Mouse (Mus musculus) liver, embryonic 16.5 days (tissue): ENCODE measurements around the gene Ffar2. TPM values are rescaled to one million over a fixed set of nuclear protein-coding genes. Genes with fewer than 3 reads are reported as not detected.

ENCODE experiments used
- ATAC-seq: fragments of 200-750 bp; cut with Nextera tagmentation; 2 replicates; pipeline ENCODE4 v1.8.0; 2017; ENCODE audit warnings: low read depth, mild to moderate bottlenecking, moderate number of reproducible peaks, moderate library complexity
- H3K27ac ChIP-seq: fragments of 300-500 bp; sonication (generic); 2 replicates; pipeline ENCODE4 v1.5.1; 2014; ENCODE audit warnings: mild to moderate bottlenecking, low read length
- H3K27me3 ChIP-seq: fragments of 300-500 bp; sonication (generic); 2 replicates; pipeline ENCODE4 v1.6.1; 2014; ENCODE audit warnings: low read depth, low read length, mixed read lengths; ENCODE audit not compliant: control insufficient read depth, insufficient read depth
- H3K36me3 ChIP-seq: fragments of 300-500 bp; sonication (generic); 2 replicates; pipeline ENCODE4 v1.6.1; 2014; ENCODE audit warnings: mild to moderate bottlenecking; ENCODE audit not compliant: control insufficient read depth, insufficient read depth
- H3K4me1 ChIP-seq: fragments of 300-500 bp; sonication (generic); 2 replicates; pipeline ENCODE4 v1.6.1; 2014; ENCODE audit warnings: low read depth, low read length, mixed read lengths; ENCODE audit not compliant: control insufficient read depth
- H3K4me2 ChIP-seq: fragments of 300-500 bp; sonication (generic); 2 replicates; pipeline ENCODE4 v1.6.1; 2014; ENCODE audit warnings: low read depth, low read length, mixed read lengths
- H3K4me3 ChIP-seq: fragments of 300-500 bp; sonication (generic); 2 replicates; pipeline ENCODE4 v1.5.1; 2014; ENCODE audit warnings: low read depth, mild to moderate bottlenecking, low read length
- H3K9ac ChIP-seq: fragments of 300-500 bp; sonication (generic); 2 replicates; pipeline ENCODE4 v1.6.1; 2014; ENCODE audit warnings: low read depth, low read length
- H3K9me3 ChIP-seq: fragments of 300-500 bp; sonication (generic); replicated peaks from 2 replicates; pipeline ENCODE4 v1.6.1; 2016; ENCODE audit warnings: low read length; ENCODE audit not compliant: control insufficient read depth
- WGBS: fragments of 180-500 bp; shearing (Covaris S2); extraction: QIAGEN DNeasy Blood & Tissue Kit; methylation state at CpG from one replicate; pipeline ENCODE4 v1.1.7; 2014; ENCODE audit not compliant: insufficient replicate concordance; 5-methylcytosine and 5-hydroxymethylcytosine counted together
- polyA plus RNA-seq: library from polyadenylated mRNA; unstranded; fragments of >200 nt; fragmentation: Nextera tagmentation; extraction: Ambion mirVana; gene quantifications from 2 replicates; pipeline ENCODE4 v1.2.1, GENCODE M21; 2015

Gene Ffar2
- polyA plus RNA-seq, 1 experiment from 2014 or later: 1.1 TPM

DNA sequence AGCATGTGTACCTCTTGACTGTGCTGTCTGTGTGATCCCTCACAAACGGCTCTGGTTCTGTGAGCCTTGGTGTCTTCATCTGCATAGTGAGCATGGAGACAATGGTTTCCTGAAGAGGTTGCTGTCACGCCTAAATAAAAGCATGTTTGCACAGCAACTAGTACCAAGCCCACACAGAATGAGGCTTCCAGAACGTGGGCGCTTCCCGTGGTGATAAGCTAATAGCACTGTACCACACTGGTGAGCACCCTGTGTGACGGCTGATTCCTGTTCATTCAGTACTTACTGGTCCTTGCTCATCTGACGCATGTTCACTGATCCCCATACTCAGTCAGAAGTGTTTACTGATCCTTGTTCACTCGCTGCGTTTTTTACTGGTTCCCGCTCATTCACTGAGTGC is 33.4 kb downstream of the Ffar2 start:
- no peak for ATAC-seq
- no peaks in the 10 kb centered on the region for H3K36me3 ChIP-seq
- no peaks in the 10 kb centered on the region for H3K9me3 ChIP-seq
- no peak overlapping the region for H3K9ac ChIP-seq
- no peak overlapping the region for H3K4me3 ChIP-seq
- WGBS: 62% methylated on average over 10 of the region's 10 CpGs
- H3K27me3 ChIP-seq: no peaks in the 10 kb centered on the region
- no peaks in the 10 kb centered on the region for H3K4me1 ChIP-seq
- no peak overlapping the region for H3K4me2 ChIP-seq
- no peak overlapping the region for H3K27ac ChIP-seq

DNA sequence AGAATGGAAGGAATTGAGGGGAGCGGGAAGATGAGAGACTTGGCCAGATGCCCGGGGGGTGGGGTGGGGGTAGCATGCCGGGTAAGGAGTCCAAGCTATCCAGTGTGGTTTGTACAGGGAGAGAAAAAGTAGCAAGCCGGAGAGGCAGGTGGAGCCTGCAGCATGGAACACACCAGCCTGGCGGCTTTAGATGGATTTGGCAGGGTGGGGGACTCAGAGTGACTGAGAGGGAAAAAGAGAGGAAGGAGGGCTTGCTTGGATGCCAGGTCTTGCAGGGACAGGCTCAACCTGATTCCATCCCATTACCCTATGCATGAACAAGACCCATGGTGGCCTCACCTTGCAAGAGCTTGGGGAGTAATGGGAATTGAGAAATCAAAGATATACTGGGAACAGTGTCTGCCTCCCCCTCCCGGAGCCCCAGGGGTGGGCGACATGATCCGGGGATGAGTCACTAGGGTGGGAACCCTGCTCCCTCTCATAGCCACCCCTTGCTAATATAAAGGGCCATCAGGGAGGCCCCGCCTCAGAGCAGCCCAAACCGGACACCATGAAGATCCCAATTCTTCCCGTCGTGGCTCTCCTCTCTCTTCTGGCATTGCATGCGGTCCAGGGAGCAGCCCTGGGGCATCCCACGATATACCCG is 36.1 kb downstream of the Ffar2 start, which contains the start of gene Krtdap:
Gene Krtdap, plus strand, starts transcription at position 520 of the 646 bp plus-strand sequence.
- no peak within 1 kb of the TSS for H3K4me3 ChIP-seq
- H3K36me3 ChIP-seq: no peaks in the 10 kb centered on the region
- H3K27ac ChIP-seq: no peak within 1 kb of the TSS
- H3K4me1 ChIP-seq: no peaks in the 10 kb centered on the region
- H3K27me3 ChIP-seq: no peaks in the 10 kb centered on the region
- no peak for ATAC-seq
- no peak within 1 kb of the TSS for H3K4me2 ChIP-seq
- no peaks in the 10 kb centered on the region for H3K9me3 ChIP-seq
- 45% methylated on average over 15 of the region's 15 CpGs for WGBS
- H3K9ac ChIP-seq: no peak within 1 kb of the TSS

DNA sequence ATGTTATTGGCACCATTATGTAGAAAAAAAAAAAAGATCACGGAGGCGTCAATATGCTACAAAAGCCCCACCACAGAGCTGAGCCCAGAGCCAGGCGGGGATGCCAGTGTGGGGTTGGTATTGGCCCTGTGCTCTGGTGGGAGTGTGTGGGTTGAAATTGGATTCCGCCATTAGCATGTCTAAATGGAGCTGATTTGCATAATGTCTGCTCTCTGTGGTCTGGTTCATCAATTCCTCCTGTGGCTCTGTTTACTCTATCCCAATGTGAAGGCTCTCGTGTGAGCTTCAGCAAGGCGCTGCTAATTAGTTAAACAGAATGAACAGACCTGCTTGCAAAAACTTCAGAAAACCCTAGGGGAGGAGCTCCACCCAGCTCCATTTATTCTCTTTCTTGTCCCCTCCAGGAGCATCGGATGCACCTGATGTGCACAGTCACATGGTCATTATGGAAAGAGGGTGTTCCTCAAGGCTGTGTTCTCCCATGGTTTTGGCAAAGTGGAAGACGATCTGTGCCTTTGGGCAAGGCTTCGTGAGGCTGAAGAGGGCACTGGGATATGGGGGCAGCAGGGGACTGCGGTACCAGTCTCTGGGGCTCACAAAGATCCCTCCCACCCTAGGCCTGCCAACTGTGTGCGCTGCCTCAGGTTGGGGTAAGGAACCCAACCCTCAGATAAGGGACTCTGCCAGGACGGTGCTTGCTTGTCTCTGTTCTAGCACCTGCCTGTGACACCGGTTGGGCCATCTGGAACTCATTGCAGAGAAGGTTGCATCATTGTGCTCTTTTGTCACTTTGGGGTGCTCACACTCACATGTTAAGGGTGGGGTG is 37.6 kb downstream of the Ffar2 start:
- no peak for ATAC-seq
- H3K4me3 ChIP-seq: no peak overlapping the region
- H3K27ac ChIP-seq: no peak overlapping the region
- H3K36me3 ChIP-seq: no peaks in the 10 kb centered on the region
- H3K4me1 ChIP-seq: no peaks in the 10 kb centered on the region
- no peaks in the 10 kb centered on the region for H3K27me3 ChIP-seq
- no peaks in the 10 kb centered on the region for H3K9me3 ChIP-seq
- WGBS: 60% methylated on average over 13 of the region's 13 CpGs
- no peak overlapping the region for H3K9ac ChIP-seq
- H3K4me2 ChIP-seq: no peak overlapping the region

DNA sequence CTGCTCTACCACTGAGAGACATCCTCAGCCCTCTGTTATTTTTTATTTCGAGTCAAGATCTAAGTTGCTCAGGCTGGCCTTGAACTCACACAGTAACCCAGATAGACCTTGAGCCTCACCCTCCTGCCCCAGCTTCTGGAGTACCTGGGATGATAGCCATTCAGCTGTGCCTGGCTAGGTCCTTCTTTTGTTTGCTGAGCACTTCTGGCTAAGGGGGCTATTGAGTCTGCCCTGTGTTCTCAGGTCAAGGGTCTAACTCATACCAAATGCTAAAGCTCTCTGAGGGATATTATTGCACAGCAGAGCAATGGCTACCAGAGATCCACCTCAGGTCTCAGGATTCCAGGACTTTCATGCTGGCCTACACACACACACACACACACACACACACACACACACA is 38.4 kb downstream of the Ffar2 start:
- no peak overlapping the region for H3K27ac ChIP-seq
- no peaks in the 10 kb centered on the region for H3K27me3 ChIP-seq
- no peak overlapping the region for H3K4me3 ChIP-seq
- no peak for ATAC-seq
- H3K4me2 ChIP-seq: no peak overlapping the region
- H3K36me3 ChIP-seq: no peaks in the 10 kb centered on the region
- H3K4me1 ChIP-seq: no peaks in the 10 kb centered on the region
- 52% methylated on average over 1 of the region's 1 CpGs for WGBS
- no peak overlapping the region for H3K9ac ChIP-seq
- no peaks in the 10 kb centered on the region for H3K9me3 ChIP-seq

DNA sequence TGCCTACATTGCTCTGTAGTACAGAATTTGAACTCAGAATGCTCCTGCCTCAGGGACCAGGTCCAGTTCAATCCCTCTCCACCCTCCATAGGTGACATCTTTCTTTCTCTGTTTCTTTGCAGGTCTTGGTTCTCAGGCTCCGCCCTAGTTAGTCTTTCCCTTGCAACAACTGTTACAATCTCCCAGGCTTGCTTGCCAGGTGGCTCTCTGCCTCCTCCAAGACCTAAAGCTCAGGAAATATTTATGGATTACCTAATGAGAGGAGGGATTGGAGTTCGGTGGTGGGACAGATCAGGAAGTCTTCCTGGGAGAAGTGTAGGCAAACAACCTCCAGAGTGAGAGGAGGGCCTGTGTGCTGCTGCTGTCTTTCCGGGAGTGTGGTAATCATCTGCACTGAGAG is 40.9 kb downstream of the Ffar2 start:
- Histone ChIP-seq H3K27ac (no peak overlapping the region), H3K4me2 (no peak overlapping the region), H3K9ac (no peak overlapping the region), H3K9me3 (no peaks in the 10 kb centered on the region), H3K36me3 (no peaks in the 10 kb centered on the region), H3K4me1 (no peaks in the 10 kb centered on the region), H3K27me3 (no peaks in the 10 kb centered on the region), H3K4me3 (no peak overlapping the region)
- WGBS: 57% methylated on average over 3 of the region's 3 CpGs
- ATAC-seq: no peak

DNA sequence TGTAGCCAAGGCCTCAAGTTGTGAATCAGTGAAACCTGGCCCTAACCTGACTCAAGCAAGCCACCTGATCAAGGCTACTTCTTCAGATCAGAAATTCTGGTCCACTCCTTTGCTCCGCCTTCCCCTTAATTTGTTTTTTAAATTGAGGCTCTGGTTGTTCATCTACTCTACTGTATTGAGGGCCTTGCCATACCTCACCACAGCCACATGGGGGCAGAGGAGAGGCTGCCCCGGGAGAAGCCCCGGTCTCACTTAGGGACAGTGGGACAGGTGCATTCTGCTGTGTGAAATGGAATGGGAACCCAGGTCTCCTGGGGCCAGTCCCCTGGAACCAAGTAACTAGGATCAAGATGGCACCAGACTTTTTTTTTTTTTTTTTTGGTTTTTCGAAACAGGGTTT is 41.8 kb downstream of the Ffar2 start:
- Histone ChIP-seq H3K9me3 (no peaks in the 10 kb centered on the region), H3K9ac (no peak overlapping the region), H3K4me1 (no peaks in the 10 kb centered on the region), H3K4me2 (no peak overlapping the region), H3K36me3 (no peaks in the 10 kb centered on the region), H3K4me3 (no peak overlapping the region), H3K27ac (no peak overlapping the region), H3K27me3 (no peaks in the 10 kb centered on the region)
- 48% methylated on average over 4 of the region's 4 CpGs for WGBS
- no peak for ATAC-seq

DNA sequence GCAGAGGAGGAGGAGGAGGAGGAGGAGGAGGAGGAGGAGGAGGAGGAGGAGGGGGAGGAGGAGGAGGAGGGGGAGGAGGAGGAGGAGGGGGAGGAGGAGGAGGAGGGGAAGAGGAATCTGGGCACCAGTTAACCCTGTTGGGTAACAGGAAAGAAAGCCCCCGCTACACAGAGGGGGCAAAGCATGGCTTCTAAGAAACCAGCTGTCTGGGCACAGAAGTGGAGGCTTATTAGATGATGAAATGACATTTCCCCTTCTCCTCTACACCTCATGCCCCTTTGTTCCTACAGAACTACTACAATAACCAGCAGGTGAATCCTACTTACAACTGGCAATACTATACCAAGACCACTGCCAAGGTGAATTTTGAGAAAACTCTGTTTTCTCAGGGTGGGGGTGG is 45.7 kb downstream of the Ffar2 start:
- H3K4me1 ChIP-seq: no peaks in the 10 kb centered on the region
- 17% methylated on average over 1 of the region's 1 CpGs for WGBS
- H3K9me3 ChIP-seq: no peaks in the 10 kb centered on the region
- H3K4me3 ChIP-seq: no peak overlapping the region
- ATAC-seq: no peak
- H3K4me2 ChIP-seq: no peak overlapping the region
- no peak overlapping the region for H3K27ac ChIP-seq
- H3K36me3 ChIP-seq: no peaks in the 10 kb centered on the region
- no peaks in the 10 kb centered on the region for H3K27me3 ChIP-seq
- H3K9ac ChIP-seq: no peak overlapping the region

DNA sequence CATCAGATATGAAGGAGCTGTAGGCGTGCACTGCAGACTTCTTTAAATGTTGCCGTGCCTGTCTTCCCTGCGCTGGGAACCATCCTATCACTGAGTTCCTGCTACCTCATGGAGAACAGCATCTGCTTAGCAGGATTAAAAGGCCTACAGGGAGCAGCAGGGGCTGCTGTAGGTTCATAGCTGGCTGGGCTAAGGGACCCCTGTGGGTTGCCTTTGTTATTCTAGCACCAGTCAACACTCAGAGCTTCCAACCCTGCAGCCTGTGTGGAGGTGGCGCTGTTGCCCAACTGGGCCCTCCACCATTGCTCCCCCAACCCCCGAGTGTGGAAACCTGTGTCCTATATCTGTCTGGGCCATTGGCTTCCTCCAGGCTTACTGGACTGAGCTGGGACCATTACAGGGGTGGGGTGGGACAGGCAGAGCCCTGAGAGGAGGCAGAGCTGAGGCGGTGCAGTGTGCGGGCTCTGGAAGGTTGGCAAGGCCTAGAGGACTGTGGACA is 46.4 kb downstream of the Ffar2 start:
- H3K4me3 ChIP-seq: no peak overlapping the region
- H3K4me2 ChIP-seq: no peak overlapping the region
- H3K4me1 ChIP-seq: no peaks in the 10 kb centered on the region
- H3K27me3 ChIP-seq: no peaks in the 10 kb centered on the region
- H3K27ac ChIP-seq: no peak overlapping the region
- no peaks in the 10 kb centered on the region for H3K9me3 ChIP-seq
- no peak overlapping the region for H3K9ac ChIP-seq
- 55% methylated on average over 7 of the region's 7 CpGs for WGBS
- no peak for ATAC-seq
- no peaks in the 10 kb centered on the region for H3K36me3 ChIP-seq

DNA sequence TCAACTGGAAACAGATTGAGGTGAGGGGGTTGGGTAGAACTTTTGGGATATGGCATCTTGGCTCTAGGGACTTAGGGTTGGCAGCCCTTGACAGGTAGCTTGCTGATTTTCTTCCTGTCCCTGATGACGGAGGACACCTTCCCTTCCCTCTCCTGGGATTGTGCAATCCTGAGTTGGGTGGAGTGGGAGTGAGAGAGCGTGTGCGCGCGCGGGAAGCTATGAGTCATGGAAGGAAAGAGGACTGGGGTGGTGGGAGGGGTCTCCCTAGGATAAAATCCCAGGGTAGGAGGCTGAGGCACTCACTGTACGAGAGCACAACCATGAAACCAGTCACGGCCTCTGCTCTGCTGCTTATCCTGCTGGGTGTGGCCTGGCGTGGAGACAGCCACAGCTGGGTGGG is 47.5 kb downstream of the Ffar2 start:
- Histone ChIP-seq H3K27me3 (no peaks in the 10 kb centered on the region), H3K36me3 (no peaks in the 10 kb centered on the region), H3K9ac (no peak overlapping the region), H3K4me2 (no peak overlapping the region), H3K27ac (no peak overlapping the region), H3K9me3 (no peaks in the 10 kb centered on the region), H3K4me1 (no peaks in the 10 kb centered on the region), H3K4me3 (no peak overlapping the region)
- no peak for ATAC-seq
- 64% methylated on average over 9 of the region's 9 CpGs for whole genome bisulfite sequencing
